23 mouse cellular contexts compared by ENCODE assay signal in genomic region chr2:53691580-53692118, GRCm38 (mm10).
"Had no signal": no experiment of that assay in that cellular context is flagged by ENCODE, and none has a peak within 500 bp of the region (broad histone marks: within the 10 kb centered on the region; RNA-seq: fewer than 3 reads in every experiment).

No protein-coding gene starts in this region.

- H3K4me2 ChIP-seq: forebrain, embryonic 15.5 days; heart, embryonic 11.5 days; heart, embryonic 13.5 days; heart, embryonic 15.5 days; hindbrain, embryonic 13.5 days; hindbrain, embryonic 15.5 days; limb, embryonic 13.5 days; limb, embryonic 15.5 days; liver, embryonic 12.5 days had no signal

- DNase-seq: forebrain, postnatal 0 days; gastrocnemius, postnatal 14 days; gastrocnemius, postnatal 36 days; heart, adult 18-20 months; heart, postnatal 14 days; heart, postnatal 36 days; kidney, adult 11 months; kidney, adult 2 months; layer of hippocampus, adult 9-11 months; layer of hippocampus, postnatal 36 days had no signal

- H3K4me1 ChIP-seq: forebrain, embryonic 15.5 days; heart, embryonic 15.5 days; hindbrain, embryonic 13.5 days; hindbrain, embryonic 15.5 days; limb, embryonic 13.5 days; limb, embryonic 15.5 days; liver, embryonic 12.5 days had no signal

- H3K27ac ChIP-seq: forebrain, embryonic 15.5 days; heart, embryonic 13.5 days; heart, embryonic 15.5 days; hindbrain, embryonic 13.5 days; hindbrain, embryonic 15.5 days; hindbrain, postnatal 0 days; left cerebral cortex, adult 2 months; limb, embryonic 13.5 days; limb, embryonic 15.5 days; liver, embryonic 12.5 days; liver, embryonic 14.5 days had no signal

- ATAC-seq: forebrain, embryonic 15.5 days; forebrain, postnatal 0 days; hindbrain, postnatal 0 days; intestine, embryonic 16.5 days; liver, embryonic 12.5 days had no signal

- H3K36me3 ChIP-seq: forebrain, embryonic 15.5 days; heart, embryonic 13.5 days; heart, embryonic 15.5 days; hindbrain, embryonic 13.5 days; hindbrain, embryonic 15.5 days; limb, embryonic 13.5 days; limb, embryonic 15.5 days; liver, embryonic 12.5 days had no signal

- H3K9ac ChIP-seq: forebrain, embryonic 15.5 days; forebrain, postnatal 0 days; heart, embryonic 13.5 days; heart, embryonic 15.5 days; hindbrain, embryonic 13.5 days; hindbrain, embryonic 15.5 days; limb, embryonic 13.5 days; limb, embryonic 15.5 days; liver, embryonic 12.5 days; liver, embryonic 14.5 days had no signal

- H3K27me3 ChIP-seq: forebrain, embryonic 15.5 days; heart, embryonic 13.5 days; heart, embryonic 15.5 days; hindbrain, embryonic 13.5 days; hindbrain, embryonic 15.5 days; limb, embryonic 13.5 days; limb, embryonic 15.5 days; liver, embryonic 12.5 days had no signal

- H3K9me3 ChIP-seq: forebrain, embryonic 15.5 days; heart, embryonic 13.5 days; heart, embryonic 15.5 days; hindbrain, embryonic 13.5 days; hindbrain, embryonic 15.5 days; limb, embryonic 13.5 days; limb, embryonic 15.5 days; liver, embryonic 12.5 days had no signal

- H3K4me3 ChIP-seq: forebrain, embryonic 15.5 days; heart, embryonic 13.5 days; heart, embryonic 15.5 days; hindbrain, embryonic 13.5 days; hindbrain, embryonic 15.5 days; left cerebral cortex, adult 2 months; limb, embryonic 13.5 days; limb, embryonic 15.5 days; liver, embryonic 12.5 days had no signal
